Mouse (Mus musculus) G1E (cell line): ENCODE results near the gene Ugt1a1.

Experiments used
- CTCF ChIP-seq: IDR thresholded peaks from 2 replicates; pipeline ENCODE4 v1.5.1; 2012; ENCODE audit warnings: low read depth, low read length, inconsistent platforms, mixed read lengths
- GATA1 ChIP-seq: IDR thresholded peaks from 2 replicates; pipeline ENCODE4 v1.6.1; 2012; ENCODE audit warnings: borderline replicate concordance, low read length, inconsistent platforms, mixed read lengths
- GATA2 ChIP-seq: IDR thresholded peaks from 2 replicates; pipeline ENCODE4 v1.6.1; 2012; ENCODE audit warnings: low read depth, low read length, inconsistent platforms, borderline replicate concordance
- TAL1 ChIP-seq: conservative IDR thresholded peaks from 2 replicates; pipeline ENCODE4 v1.6.1; 2012; ENCODE audit warnings: low read depth, low read length, inconsistent platforms, mixed read lengths

GRCm38 (mm10) chr1:88246386-88246785 lies 34.6 kb downstream of the Ugt1a1 start:
- TF ChIP-seq GATA1 (no peak), CTCF (no peak), TAL1 (no peak), GATA2 (no peak)
